Mouse (Mus musculus) heart, adult 9 months (tissue): Measurements from ENCODE around the gene Plekhd1.

ENCODE experiments used
- DNase-seq, 2 experiments: peaks; one replicate each; pipeline ENCODE4 v3.0.0; 2022; ENCODE audit warnings: low spot score in 2 of 2

Gene Plekhd1

DNA sequence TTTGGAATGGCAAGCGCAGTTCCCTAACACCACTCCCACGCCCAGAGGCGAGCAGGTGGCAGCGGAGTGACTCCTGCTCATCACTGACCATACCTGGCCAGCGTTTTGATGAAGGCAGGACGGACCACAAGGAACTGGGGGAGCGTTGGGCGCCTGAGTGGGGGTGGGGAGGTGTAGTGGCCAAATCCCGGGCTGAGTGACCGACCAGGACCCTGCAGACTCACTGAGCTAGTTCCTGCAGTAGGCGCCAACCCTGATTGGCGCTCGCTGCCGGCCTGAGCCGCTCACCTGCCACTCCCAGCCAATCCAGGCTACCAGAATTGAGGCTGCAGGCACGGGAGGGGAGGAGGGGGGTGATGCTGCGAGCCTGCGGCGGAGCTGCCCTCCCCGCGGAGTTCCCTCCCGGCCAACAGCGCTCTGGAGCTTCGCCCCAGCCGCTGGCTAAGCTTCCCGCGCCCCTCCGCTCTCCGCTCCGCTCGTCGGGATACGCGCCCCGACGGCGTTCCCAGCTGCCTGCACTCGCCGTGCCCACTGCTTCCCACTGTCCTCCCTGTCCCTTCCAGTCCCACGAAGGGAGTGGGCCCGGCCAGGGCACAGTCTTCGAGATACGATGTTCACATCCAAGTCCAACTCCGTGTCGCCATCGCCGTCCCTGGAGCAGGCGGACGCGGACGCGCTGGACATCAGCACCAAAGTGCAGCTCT is at the start of gene Plekhd1:
Gene Plekhd1, plus strand, starts transcription at position 323 of the 704 bp plus-strand sequence.
- no peak for DNase-seq

DNA sequence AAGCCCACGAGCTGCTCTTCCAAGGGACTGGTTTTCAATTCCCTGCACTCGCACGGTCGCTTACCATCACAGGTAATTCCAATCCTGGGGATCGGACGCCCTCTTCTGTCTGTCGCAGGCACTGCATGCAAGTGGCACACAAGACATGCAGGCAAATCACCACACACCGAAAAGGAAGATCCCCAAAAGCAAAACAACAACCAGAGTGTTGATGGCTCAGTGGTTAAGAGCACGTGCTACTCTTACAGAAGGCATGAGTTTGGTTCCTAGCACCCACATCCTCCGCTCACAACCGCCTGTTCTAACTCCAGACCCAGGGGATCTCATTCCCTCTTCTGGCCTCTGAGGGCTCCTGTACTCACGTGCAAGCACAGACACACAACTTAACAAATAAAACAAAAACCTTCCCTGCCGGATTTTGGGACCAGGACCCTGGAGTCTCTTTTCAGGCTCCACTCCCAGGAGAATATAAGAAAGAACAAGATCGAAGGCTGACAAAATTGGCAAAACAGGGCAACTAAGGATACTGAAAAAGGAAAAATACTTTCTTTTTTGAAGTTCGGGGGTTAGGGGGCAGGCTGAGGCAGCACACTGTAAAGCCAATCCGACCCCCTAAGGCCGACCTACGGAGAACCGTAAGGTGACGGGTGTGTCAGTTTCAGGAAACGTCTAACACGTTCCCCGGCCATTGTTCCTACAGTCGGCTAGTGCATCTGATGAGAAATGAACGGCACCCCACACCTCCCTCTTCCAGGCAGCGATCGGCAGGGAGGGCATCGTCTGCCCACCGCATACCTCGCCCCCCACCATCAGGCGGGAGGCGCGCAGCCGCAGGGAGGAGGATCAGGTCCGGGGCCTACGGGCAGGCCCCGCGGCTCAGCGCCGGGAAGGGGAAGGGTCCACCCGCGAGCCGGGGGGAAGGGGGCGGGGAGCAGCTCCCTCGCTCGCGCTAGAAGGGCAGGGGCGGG is 49.4 kb upstream of the Plekhd1 start:
- peak; percentile 6 to 23 for DNase-seq

DNA sequence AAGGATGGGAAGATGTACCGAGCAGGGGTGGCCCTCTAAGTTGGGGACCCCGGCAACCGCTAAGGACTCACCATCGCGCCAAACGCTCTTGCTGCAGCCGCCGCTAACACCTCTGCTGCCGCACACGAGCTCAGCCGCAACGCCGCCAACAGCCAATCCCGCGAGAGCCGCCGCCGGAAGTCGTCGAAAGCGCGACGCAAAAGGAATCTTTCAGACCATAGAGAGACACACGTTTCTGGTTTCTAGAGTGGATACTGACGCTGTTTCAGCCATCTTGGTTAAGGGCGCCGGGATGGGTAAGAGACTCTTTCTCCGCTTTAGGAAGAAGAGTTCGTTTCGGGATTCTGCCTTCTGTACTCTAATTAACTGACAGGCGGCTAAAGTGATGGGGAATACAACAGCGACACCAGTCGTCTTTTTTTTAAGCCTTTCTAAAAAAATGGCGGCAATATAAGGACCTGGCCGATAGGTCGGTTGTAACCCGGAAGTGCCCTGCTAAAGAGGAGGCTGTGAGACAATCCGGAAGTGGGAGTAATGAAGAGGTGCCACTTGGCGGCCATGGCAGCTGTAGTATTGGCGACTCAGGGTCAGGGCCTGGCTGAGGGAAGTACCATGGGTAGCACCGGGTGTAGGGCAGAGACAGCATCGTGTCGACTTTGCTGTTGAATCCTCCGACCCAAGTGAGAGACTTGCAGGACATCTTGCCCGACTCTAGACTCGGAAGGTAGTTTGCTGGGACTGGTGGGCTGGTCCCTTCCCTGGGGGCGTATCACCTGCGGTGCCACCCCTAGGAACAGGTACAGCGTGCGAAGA is 48.5 kb upstream of the Plekhd1 start, which contains the start of the genes Slc39a9 and Erh:
Gene Slc39a9, plus strand, starts transcription at position 191 of the 813 bp plus-strand sequence.
Gene Erh, minus strand, starts transcription at position 649 of the 813 bp plus-strand sequence.
- DNase-seq: peak; percentile 93 to 96

DNA sequence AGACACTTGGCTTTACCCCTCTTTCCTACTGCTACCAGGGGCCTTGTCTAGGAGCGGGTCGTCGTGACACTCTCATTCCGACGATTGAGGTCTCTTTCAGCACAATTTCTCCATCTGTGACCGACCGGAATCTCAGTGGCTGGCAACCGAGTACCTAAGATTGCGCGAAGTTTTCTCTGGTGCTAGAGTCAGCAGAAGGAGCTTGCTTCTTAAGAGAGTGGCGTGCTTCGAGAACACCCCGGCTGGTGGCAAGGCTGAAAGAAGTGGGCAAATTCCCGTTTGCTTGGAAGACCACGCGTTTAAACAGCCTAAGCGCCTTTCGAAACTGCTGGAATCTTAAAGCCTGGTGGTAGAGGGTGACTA is 47.9 kb upstream of the Plekhd1 start:
- no peak for DNase-seq

DNA sequence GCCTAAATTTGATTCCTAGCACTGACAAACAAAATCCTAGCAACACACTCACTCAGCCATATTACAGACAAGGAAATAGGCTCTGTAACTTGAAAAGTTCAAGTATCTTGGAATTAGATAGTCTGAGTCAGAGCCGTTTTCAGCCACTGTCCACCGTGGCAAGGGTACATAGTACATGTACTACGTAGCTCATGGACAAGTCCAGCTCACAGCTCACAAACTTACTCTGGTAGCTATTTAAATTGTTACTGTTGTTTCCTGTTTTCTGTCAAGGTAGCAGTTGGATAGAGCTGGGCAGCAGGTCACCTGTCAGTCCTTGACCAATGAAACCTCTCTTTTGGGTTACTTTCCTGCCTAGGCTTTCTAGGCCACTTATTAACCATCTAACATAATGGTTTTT is 46.0 kb upstream of the Plekhd1 start:
- no peak for DNase-seq

DNA sequence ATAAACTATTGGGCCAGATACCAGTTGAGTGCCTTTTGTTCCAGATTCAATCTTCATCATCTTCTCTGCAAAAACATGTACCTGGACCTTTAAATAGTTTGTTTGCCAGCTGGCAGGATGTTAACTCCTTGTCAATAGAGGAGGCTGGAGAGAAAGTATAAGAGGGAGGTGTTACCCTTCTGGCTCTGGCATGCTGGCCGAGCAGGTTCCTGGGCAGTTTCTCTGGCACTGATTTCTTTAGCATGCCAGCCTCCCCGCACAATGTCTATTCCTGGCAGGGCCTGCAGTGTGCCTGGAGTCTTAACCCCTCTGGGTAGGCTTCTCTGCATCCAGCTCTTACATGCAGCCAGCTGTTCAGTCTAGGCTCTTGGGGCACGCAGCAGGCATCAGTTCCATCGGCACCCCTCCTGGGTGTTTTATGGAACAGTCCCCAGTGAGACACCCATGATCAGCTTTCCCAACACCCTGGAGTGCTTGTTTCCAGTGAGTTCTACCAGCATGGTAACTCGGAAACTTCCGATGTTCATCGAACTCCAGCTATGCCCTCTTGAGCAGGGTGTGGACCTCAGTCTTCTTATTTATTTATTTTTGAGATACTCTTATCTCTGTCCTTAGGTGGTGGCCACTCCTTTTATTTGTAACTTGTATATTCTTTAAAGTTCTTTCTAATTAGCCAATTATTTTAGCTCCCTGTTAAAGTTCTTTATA is 38.3 kb upstream of the Plekhd1 start:
- DNase-seq: peak; percentile 44

DNA sequence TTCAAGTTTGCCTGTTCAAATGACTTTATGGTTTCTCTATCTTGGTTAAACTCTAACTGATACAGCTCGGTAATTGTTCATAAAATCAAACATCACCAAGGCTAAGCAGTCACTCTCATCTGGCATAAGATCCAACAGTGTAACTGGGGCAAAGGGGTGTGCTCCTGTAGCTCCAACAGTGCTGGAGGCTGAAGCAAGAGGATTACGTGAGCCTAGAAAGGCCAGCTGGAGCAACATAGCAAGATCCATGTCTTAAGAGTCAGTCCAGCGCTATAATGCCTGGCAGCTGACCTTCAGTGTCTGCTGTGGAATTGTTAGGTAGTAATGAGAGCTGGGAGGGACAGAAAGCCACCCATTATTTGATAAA is 37.7 kb upstream of the Plekhd1 start:
- peak in 1 of 2 experiments; percentile 9 for DNase-seq

DNA sequence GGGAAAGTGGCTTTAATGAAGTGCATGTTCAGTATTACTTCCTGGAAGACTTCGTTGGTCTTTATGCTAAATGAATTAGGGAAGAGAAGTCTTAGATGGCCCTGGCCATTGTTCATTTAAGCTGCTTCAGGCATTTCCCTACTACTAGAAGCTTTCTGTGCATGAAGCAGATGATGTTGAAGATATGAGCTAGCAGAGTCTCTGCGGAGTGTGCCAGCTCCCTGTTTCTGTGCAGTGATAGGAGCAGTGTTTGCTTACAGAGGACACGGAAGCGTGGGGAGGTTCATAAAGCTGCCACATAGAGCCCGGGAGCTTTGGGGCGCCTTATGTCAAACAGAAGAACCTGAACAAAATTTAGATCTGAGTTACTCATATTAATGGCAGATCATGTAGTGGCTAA is 33.7 kb upstream of the Plekhd1 start:
- no peak for DNase-seq

DNA sequence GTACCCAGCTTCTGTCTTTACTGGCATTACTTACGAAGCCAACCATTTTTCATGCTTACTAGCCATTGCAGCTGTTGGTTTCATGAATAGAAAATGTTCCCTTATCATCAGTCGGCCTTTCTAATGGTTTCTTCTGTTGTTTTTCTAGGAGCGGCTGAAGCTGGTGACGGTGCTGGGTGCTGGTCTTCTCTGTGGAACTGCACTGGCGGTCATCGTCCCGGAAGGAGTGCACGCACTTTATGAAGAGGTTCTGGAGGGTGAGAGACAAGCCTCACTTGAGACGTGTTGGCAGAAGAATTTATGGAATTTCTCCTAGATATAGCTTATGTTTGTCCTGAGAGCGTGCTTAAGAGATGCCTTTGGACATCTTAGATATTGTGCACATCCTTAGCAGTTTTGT is 30.1 kb upstream of the Plekhd1 start:
- DNase-seq: no peak

DNA sequence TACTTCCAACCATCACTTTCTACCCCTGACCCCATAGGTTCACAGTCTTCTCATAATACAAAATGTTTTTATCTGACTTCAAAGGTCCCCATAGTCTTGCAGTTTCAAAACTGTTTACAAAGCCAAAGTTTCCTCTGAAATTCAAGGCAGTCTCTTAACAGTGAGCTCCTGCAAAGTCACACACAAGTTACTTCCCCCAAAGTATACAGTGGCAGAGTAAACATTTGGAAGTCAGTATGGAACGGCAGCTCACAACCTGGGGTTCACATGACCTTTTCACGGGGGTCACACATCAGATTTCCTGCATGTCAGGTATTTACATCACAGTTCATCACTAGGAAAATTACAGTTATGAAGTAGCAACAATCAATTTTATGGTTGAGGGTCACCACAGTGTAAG is 28.5 kb upstream of the Plekhd1 start:
- no peak for DNase-seq

DNA sequence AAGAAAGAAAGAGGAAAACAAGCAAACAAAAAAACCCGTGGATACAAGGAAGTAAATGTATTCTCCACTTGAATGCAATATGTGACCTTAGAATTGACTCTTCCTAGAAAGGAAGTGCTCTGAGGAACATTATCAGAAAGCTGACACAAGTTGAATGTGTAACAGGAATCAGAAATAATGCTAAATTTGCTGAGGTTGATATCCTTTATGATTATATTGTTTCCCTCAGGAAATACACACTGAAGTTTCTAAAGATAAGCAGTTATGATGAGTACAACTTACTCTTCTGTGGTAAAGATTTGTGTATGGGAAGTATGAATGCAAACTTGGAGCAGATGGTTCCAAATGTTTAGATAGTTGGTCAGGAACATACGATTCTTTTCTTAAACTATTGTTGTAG is 24.0 kb upstream of the Plekhd1 start:
- no peak for DNase-seq

DNA sequence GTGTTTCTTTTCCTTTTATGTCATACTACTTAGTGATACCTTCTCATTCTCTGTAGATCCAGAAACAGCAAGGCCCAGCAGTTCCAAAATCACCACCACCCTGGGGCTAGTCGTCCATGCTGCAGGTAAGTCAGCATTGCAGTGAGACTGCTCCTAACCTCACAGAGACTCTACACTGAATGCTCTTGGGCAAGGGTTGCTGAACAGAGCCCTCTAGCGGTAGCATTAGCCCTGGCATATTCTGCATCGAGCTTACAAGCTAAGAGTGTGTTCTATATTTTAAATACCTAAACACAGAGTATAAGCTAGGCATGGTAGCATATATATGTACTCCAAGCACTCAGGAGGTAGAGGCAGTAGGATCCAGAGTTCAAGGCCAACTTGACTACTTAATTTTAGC is 19.2 kb upstream of the Plekhd1 start:
- DNase-seq: peak in 1 of 2 experiments; percentile 33

DNA sequence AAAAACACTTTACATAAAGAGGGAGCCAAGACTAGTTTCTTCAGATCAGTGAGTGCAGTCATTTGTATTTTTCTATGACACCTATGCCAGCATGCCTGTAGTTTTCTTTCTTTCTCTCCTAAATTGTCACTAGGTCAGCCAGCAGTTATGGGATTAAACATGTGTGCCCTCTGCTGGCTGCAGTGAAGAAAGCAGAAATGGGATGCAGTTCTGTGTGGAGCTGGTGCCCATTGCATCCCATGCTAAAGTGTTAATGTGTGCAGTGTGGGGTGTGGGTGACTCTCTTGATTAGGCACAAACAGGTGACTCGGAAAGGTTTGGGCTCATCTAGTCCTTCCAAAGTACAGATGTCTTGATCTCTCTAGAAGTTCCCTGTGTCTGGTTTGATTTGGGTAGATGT is 11.1 kb upstream of the Plekhd1 start:
- no peak for DNase-seq

DNA sequence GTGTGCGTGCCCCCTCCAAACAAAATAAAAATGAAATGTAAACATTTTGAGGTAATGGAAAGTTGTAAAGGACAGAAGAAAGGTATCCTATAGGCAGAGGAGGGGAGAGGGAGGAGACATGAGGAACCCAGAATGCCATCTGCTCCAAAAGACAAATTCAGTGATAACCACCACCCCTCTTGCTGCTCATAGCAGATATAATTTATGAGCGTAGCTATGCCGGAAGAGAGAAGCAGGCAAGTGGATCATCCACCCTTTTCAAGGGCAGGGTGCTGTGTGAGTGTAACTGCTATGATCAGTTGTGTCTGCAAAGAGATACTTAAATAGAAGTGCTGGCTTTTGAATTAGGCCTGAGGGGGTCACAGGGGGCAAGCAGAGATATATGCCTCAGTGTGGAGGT is 8.8 kb upstream of the Plekhd1 start:
- no peak for DNase-seq

DNA sequence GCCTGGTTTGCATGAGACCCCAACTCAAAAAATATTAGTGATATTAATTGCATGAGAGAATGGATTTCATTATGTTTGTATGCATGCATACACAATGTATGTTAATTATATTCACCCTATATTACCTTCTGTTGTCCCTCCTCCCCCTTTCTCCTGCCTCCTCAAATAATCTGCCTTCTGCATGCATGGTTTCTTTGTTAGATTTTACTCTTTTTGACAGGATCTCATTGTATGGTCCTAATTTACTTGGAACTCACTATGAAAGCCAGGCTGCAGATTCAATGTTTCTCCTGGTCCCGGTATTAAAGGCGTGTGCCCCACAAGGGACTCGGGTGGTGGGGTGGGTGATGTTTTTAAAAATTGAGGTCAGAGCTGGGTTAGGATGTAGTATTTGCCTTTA is 8.1 kb upstream of the Plekhd1 start:
- DNase-seq: no peak

DNA sequence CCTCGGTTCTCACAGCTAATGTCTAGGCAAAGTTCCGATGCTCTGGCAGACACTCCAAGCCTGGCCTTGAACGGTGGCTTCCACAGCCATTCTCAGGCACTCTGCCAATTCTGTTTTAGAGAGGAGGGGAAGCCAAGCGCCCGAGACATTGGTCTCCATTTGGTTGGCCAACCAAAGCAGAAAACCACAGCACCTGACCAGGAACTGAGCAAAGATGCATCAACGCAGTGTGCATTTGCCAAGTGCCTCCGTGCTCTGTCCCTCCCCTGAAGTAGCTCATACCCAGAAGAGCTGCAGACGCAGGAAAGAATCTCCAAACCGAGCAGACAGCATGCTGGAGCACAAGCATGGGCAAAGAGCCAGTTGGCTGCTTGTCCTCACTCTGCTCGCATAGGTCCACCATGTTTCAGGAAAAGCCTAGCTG is 4.6 kb upstream of the Plekhd1 start:
- peak; percentile 10 to 21 for DNase-seq

DNA sequence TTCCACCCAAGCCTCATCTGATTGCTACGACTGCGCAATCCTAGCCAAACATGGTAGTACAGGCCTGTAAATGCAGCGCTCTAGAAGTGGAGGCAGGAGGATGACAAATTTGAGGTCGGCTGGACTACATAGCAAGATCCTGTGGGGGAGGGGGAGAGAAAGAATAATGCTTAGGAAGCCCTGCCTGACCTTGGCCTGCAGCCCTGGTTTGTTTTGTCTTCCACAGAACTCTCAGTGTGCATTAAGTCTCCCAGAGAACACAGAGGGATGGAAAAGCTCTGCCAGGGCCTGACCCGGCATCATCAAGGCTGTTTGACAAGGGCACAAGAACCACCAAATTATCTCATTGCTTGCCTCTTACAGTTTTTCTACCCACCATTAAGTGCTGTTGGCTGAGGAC is 2.7 kb upstream of the Plekhd1 start:
- DNase-seq: no peak

DNA sequence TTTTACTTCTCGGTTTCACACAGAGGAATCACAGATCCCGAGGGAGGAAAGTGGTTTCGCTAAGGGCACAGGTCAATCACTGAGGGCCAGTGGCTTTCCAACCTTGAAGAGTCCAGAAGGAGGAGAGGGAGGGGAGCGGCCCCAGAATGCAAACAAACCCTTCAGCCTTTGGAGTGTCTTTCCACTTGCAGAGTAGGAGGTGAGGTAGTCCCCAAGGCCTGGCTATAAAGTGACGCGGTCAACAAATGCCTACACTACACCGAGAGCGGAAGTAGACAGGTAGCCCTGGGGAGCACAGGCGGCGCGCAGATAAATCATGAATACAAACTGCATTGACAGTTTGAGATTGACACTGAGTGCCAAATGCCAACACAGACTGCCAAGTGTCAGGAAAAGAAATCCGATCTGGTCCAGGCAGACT is 710 bp upstream of the Plekhd1 start:
- DNase-seq: no peak

DNA sequence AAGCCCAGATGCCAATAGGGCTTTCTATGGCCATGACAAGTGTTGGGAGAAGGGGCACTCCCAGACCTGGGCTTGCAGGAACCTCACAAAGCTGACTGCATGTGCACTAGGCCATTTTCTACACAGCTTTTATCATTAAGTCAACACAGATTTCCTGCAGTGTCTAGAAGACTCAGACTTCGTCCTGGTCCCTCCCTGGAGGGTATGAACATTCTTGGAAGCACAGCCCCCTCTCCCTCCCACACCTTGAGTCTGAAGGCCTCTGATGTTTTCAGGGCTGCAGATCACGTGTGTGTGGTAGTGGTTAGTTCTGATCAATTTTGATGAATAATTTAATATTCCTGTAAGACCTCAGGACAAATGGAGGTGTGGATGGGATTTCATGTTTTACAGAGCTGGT is 1.3 kb downstream of the Plekhd1 start:
- DNase-seq: no peak

DNA sequence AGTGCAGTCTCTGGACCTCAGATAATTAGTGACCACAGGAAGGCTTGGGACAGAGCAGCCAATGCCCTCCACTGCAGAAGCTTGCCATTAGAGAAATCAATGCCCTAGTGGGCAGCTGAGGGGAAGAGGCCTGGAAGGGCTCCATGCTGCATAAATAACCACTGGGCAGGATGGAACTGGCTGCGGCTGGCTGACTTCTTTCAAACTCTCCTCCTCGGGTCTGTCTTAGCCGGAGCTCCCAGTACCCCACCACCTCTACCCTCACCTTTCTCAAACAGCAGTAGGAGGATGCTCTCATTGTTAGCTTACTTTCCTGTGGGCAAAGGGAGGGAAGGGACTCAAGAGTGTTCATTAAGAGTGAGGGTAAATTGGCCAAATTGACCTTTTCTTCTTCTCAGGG is 2.6 kb downstream of the Plekhd1 start:
- no peak for DNase-seq

DNA sequence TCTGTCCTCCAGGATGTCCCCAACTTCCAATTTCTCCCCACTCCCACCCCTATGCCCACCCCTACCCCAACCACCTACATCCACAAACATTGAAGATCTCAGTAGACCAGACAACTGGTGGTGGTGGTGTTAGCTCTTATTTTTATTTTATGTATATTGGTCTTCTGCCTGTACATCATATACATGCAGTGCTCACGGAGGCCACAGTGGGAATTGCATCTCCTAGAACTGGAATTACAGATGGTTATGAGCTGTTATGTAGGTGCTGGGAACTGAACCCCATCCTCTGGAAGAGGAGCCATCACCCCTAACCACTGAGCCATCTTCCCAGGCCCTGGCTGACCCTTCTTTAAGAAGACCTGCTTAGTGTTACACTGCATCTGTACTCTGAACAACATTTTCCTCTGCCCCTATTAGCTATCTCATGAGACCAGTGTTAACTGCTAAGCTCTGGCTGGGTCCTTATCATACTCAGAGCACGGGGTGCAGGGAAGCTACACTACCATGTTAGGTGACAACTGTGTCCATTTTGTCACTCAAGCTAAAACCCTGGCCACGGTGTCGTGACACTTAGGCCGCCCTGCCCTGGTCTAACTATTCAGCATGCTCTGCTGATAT is 6.2 kb downstream of the Plekhd1 start:
- DNase-seq: no peak
